Mouse (Mus musculus): ENCODE data around the gene Fzd4. TPM values are rescaled to one million over a fixed set of nuclear protein-coding genes. Genes with fewer than 3 reads are reported as not detected.

Gene Fzd4
- polyA plus RNA-seq, 1 experiment from 2014 or later: 13.2 TPM

GRCm38 (mm10) chr7:89403053-89403972 is 842 bp upstream of the Fzd4 start:
- WGBS: 4% methylated on average over 51 of the region's 52 CpGs
- ATAC-seq (ENCODE audit: insufficient number of reproducible peaks, insufficient read depth, low FRiP score, low TSS enrichment): peak; percentile 85

GRCm38 (mm10) chr7:89404734-89405440 is 732 bp downstream of the Fzd4 start:
- Histone ChIP-seq H3K27ac (peak overlapping the region; percentile 87), H3K4me2 (replicated peaks) (peak overlapping the region; percentile 90), H3K4me1 (peaks cover 27% of the 10 kb centered on the region; the same call in 1 of the 2 replicates), H3K4me3 (peak overlapping the region; percentile 89), H3K36me3 (peaks cover 15% of the 10 kb centered on the region), H3K9me3 (no peaks in the 10 kb centered on the region), H3K9ac (peak overlapping the region; percentile 88), H3K27me3 (no peaks in the 10 kb centered on the region)
- WGBS: 1% methylated on average over 35 of the region's 35 CpGs
- ATAC-seq (ENCODE audit: insufficient number of reproducible peaks, insufficient read depth, low FRiP score, low TSS enrichment): 0 out of 2 replicates have a peak, but pooled peaks have one; percentile 2

More at GRCm38 (mm10) chr7:89403053-89403972, 842 bp upstream of the Fzd4 start:
- Histone ChIP-seq H3K4me1 (peaks cover 18% of the 10 kb centered on the region; the same call in 1 of the 2 replicates), H3K36me3 (peaks cover 14% of the 10 kb centered on the region), H3K27me3 (no peaks in the 10 kb centered on the region), H3K27ac (peak overlapping the region; percentile 87), H3K9me3 (no peaks in the 10 kb centered on the region), H3K4me3 (peak overlapping the region; percentile 89), H3K4me2 (replicated peaks) (peak overlapping the region; percentile 90), H3K9ac (peak overlapping the region; percentile 88)

- H3K4me2 ChIP-seq (replicated peaks): peak overlapping the region; percentile 40
- no peaks in the 10 kb centered on the region for H3K27me3 ChIP-seq
- H3K27ac ChIP-seq: no peak overlapping the region
- no peaks in the 10 kb centered on the region for H3K9me3 ChIP-seq
- WGBS: 34% methylated on average over 1 of the region's 1 CpGs
- ATAC-seq (ENCODE audit: insufficient number of reproducible peaks, insufficient read depth, low FRiP score, low TSS enrichment): no peak
- peaks cover 32% of the 10 kb centered on the region; the same call in 1 of the 2 replicates for H3K4me1 ChIP-seq
- peak overlapping the region; percentile 7; the same call in 1 of the 2 replicates for H3K9ac ChIP-seq
- peak overlapping the region; percentile 28 for H3K4me3 ChIP-seq
- H3K36me3 ChIP-seq: peaks cover 21% of the 10 kb centered on the region
Measured at GRCm38 (mm10) chr7:89406011-89406410, 1.9 kb downstream of the Fzd4 start.

GRCm38 (mm10) chr7:89407006-89407940 is 3.1 kb downstream of the Fzd4 start:
- Histone ChIP-seq H3K27ac (no peak overlapping the region), H3K4me1 (peaks cover 35% of the 10 kb centered on the region; the same call in 1 of the 2 replicates), H3K9me3 (no peaks in the 10 kb centered on the region), H3K4me2 (replicated peaks) (peak overlapping the region; percentile 40), H3K4me3 (peak overlapping the region; percentile 9; the same call in 1 of the 2 replicates), H3K36me3 (peaks cover 25% of the 10 kb centered on the region), H3K9ac (no peak overlapping the region), H3K27me3 (no peaks in the 10 kb centered on the region)
- WGBS: 88% methylated on average over 24 of the region's 24 CpGs
- ATAC-seq (ENCODE audit: insufficient number of reproducible peaks, insufficient read depth, low FRiP score, low TSS enrichment): no peak

- H3K9ac ChIP-seq: no peak overlapping the region
- no peak for ATAC-seq (ENCODE audit: insufficient number of reproducible peaks, insufficient read depth, low FRiP score, low TSS enrichment)
- peaks cover 32% of the 10 kb centered on the region; the same call in 1 of the 2 replicates for H3K4me1 ChIP-seq
- peaks cover 29% of the 10 kb centered on the region for H3K36me3 ChIP-seq
- H3K4me2 ChIP-seq (replicated peaks): no peak overlapping the region
- no peak overlapping the region for H3K27ac ChIP-seq
- no peak overlapping the region for H3K4me3 ChIP-seq
- no peaks in the 10 kb centered on the region for H3K9me3 ChIP-seq
- 81% methylated on average over 4 of the region's 4 CpGs for WGBS
- no peaks in the 10 kb centered on the region for H3K27me3 ChIP-seq
Measured at GRCm38 (mm10) chr7:89410294-89410693, 6.1 kb downstream of the Fzd4 start.

- H3K4me1 ChIP-seq: peaks cover 36% of the 10 kb centered on the region; the same call in 1 of the 2 replicates
- no peak overlapping the region for H3K4me3 ChIP-seq
- no peak overlapping the region for H3K4me2 ChIP-seq (replicated peaks)
- no peak overlapping the region for H3K27ac ChIP-seq
- no peaks in the 10 kb centered on the region for H3K27me3 ChIP-seq
- H3K36me3 ChIP-seq: peaks cover 29% of the 10 kb centered on the region
- no peaks in the 10 kb centered on the region for H3K9me3 ChIP-seq
- H3K9ac ChIP-seq: no peak overlapping the region
- ATAC-seq (ENCODE audit: insufficient number of reproducible peaks, insufficient read depth, low FRiP score, low TSS enrichment): no peak
- WGBS: 87% methylated on average over 3 of the region's 3 CpGs
Measured at GRCm38 (mm10) chr7:89411346-89411745, 7.2 kb downstream of the Fzd4 start.

- no peak overlapping the region for H3K4me3 ChIP-seq
- no peak overlapping the region for H3K4me2 ChIP-seq (replicated peaks)
- H3K27ac ChIP-seq: no peak overlapping the region
- no peak overlapping the region for H3K9ac ChIP-seq
- H3K9me3 ChIP-seq: no peaks in the 10 kb centered on the region
- ATAC-seq (ENCODE audit: insufficient number of reproducible peaks, insufficient read depth, low FRiP score, low TSS enrichment): no peak
- peaks cover 28% of the 10 kb centered on the region for H3K36me3 ChIP-seq
- 74% methylated on average over 7 of the region's 7 CpGs for WGBS
- no peaks in the 10 kb centered on the region for H3K27me3 ChIP-seq
- peaks cover 31% of the 10 kb centered on the region; the same call in 1 of the 2 replicates for H3K4me1 ChIP-seq
Measured at GRCm38 (mm10) chr7:89412094-89412493, 7.9 kb downstream of the Fzd4 start.

DNA sequence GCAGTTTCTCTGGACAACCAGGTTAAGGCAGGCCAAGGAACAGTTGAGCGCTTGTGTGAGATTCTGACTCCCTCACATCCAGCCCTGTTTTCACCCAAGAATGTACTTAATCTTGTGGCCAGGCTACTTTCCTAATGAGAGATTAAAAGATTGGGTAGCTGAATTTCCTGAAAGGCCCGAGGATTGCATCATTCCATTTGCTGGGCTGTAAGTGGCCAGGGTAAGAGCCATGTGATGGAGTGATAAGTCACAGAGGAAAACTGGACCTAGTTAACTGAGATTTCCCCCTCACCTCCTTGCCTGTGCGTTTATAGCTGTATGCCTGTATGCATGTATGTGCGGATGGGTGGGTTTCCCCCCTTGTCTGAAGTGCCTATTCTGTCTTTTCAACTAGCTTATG is 11.9 kb downstream of the Fzd4 start:
- H3K4me1 ChIP-seq: peaks cover 13% of the 10 kb centered on the region; the same call in 1 of the 2 replicates
- H3K4me3 ChIP-seq: no peak overlapping the region
- H3K9me3 ChIP-seq: no peaks in the 10 kb centered on the region
- no peak for ATAC-seq (ENCODE audit: insufficient number of reproducible peaks, insufficient read depth, low FRiP score, low TSS enrichment)
- H3K9ac ChIP-seq: no peak overlapping the region
- peaks cover 8% of the 10 kb centered on the region; the same call in 1 of the 2 replicates for H3K36me3 ChIP-seq
- H3K4me2 ChIP-seq (replicated peaks): no peak overlapping the region
- WGBS: 68% methylated on average over 4 of the region's 4 CpGs
- H3K27ac ChIP-seq: no peak overlapping the region
- no peaks in the 10 kb centered on the region for H3K27me3 ChIP-seq

DNA sequence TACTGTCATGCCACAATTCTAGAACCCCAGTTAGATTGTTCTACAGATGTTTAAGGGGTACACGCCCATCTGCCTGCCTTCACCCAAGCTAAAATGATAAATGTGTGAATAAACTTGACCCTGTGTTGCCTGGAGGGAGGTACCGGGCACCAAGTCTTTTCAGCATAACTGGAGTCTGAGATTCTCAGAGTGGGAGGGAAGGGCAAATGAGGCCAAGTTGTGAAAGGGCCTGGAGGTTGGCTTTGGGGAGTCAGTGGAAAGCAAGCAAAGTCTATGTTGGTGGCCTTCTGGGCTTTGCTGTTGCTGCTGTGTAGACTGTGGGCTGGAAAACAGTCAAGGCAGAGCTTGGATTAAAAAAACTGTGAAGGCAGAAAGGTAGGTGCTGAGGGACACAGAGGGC is 13.6 kb downstream of the Fzd4 start:
- no peaks in the 10 kb centered on the region for H3K27me3 ChIP-seq
- H3K9me3 ChIP-seq: no peaks in the 10 kb centered on the region
- H3K4me2 ChIP-seq (replicated peaks): no peak overlapping the region
- H3K9ac ChIP-seq: no peak overlapping the region
- peaks cover 9% of the 10 kb centered on the region for H3K4me1 ChIP-seq
- H3K27ac ChIP-seq: no peak overlapping the region
- H3K36me3 ChIP-seq: peaks cover under 1% of the 10 kb centered on the region; the same call in 1 of the 2 replicates
- WGBS: 71% methylated on average over 2 of the region's 2 CpGs
- ATAC-seq (ENCODE audit: insufficient number of reproducible peaks, insufficient read depth, low FRiP score, low TSS enrichment): no peak
- H3K4me3 ChIP-seq: no peak overlapping the region

DNA sequence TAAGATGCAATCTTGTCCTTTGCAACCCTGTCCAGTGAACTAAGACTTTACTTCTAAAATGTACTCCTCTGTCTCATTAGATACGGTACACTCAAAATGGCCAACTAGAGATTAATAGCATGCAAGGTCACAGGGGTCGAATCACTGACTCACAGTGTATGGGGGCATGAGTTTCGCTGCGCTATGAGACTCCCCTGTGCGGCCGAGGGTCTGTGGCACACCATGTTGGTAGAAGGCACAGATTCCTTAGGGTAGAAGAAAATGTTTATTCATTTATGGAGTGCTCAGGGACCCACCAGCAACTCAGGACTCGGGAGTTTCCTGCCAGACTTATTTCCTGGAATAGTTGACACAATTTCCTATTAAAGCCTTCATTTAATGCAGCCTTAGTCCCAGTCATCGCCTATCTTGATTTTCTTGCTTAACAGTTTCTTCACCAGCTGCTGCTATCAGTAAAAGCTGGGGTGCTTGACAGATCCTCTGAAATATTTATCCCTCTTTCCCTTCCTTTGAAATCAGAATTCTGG is 14.0 kb downstream of the Fzd4 start:
- H3K27me3 ChIP-seq: no peaks in the 10 kb centered on the region
- peaks cover 9% of the 10 kb centered on the region for H3K4me1 ChIP-seq
- 55% methylated on average over 8 of the region's 8 CpGs for whole genome bisulfite sequencing
- H3K27ac ChIP-seq: no peak overlapping the region
- no peak for ATAC-seq (ENCODE audit: insufficient number of reproducible peaks, insufficient read depth, low FRiP score, low TSS enrichment)
- no peak overlapping the region for H3K4me2 ChIP-seq (replicated peaks)
- H3K9me3 ChIP-seq: no peaks in the 10 kb centered on the region
- H3K9ac ChIP-seq: no peak overlapping the region
- no peaks in the 10 kb centered on the region for H3K36me3 ChIP-seq
- no peak overlapping the region for H3K4me3 ChIP-seq
